Mouse (Mus musculus) embryonic fibroblast, embryonic 13.5 days (primary cell): ENCODE measurements around the gene Atp8a2.

Experiments
- CTCF ChIP-seq: IDR thresholded peaks from 2 replicates; pipeline ENCODE4 v1.5.1; 2011; ENCODE audit warnings: mild to moderate bottlenecking, control low read depth, low read length, moderate library complexity, borderline replicate concordance; ENCODE audit not compliant: insufficient read depth
- POLR2A ChIP-seq: IDR thresholded peaks from 2 replicates; pipeline ENCODE4 v1.6.1; 2011; ENCODE audit warnings: low read depth, mild to moderate bottlenecking, control low read depth, low read length, moderate library complexity

DNA sequence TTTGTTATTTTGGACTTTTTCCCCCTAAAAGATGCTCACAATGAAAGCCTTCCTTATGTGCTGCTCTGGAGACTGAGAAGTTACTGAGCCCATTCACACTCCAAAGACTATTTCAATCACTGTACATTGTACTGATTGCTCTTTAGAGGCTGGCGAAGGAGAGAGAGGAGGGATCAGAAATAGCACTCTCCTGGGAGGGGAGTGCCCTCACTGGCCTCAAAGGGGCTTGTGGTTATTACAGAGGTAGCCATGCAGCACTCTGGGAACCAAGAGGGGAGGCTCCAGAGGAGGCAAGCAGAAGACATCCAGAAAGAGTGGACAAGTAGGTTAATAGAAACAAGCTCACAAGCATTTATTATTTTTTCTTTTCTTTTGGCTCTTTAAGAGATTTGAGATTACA lies 169.8 kb downstream of the Atp8a2 start:
- TF ChIP-seq POLR2A = no peak
- no peak for TF ChIP-seq CTCF
